Mouse (Mus musculus) kidney, embryonic 14.5 days (tissue): ENCODE measurements around the gene Ap5b1. TPM values are rescaled to one million over a fixed set of nuclear protein-coding genes. Genes with fewer than 3 reads are reported as not detected.

Experiments used
- ATAC-seq: fragments of 200-750 bp; cut with Nextera tagmentation; 2 replicates; pipeline ENCODE4 v1.8.0; 2017; ENCODE audit warnings: moderate number of reproducible peaks, mild to moderate bottlenecking, moderate TSS enrichment, moderate library complexity; ENCODE audit not compliant: low FRiP score, low TSS enrichment
- H3K27ac ChIP-seq: fragments of 300-500 bp; sonication (generic); 2 replicates; pipeline ENCODE4 v1.5.1; 2014; ENCODE audit warnings: low read depth, mild to moderate bottlenecking, low read length, moderate library complexity, mixed read lengths
- H3K27me3 ChIP-seq: fragments of 300-500 bp; sonication (generic); 2 replicates; pipeline ENCODE4 v1.6.1; 2014; ENCODE audit warnings: mild to moderate bottlenecking, low read length; ENCODE audit not compliant: control insufficient read depth, insufficient read depth
- H3K36me3 ChIP-seq: fragments of 300-500 bp; sonication (generic); 2 replicates; pipeline ENCODE4 v1.6.1; 2014; ENCODE audit warnings: low read length, mixed read lengths; ENCODE audit not compliant: control insufficient read depth, insufficient read depth
- H3K4me1 ChIP-seq: fragments of 300-500 bp; sonication (generic); 2 replicates; pipeline ENCODE4 v1.6.1; 2014; ENCODE audit warnings: low read length, mixed read lengths; ENCODE audit not compliant: control insufficient read depth, insufficient read depth
- H3K4me2 ChIP-seq: fragments of 300-500 bp; sonication (generic); replicated peaks from 2 replicates; pipeline ENCODE4 v1.6.1; 2014; ENCODE audit warnings: low read depth, mild to moderate bottlenecking, low read length
- H3K4me3 ChIP-seq: fragments of 300-500 bp; sonication (generic); 2 replicates; pipeline ENCODE4 v1.5.1; 2014; ENCODE audit warnings: mild to moderate bottlenecking, low read length
- H3K9ac ChIP-seq: fragments of 300-500 bp; sonication (generic); 2 replicates; pipeline ENCODE4 v1.6.1; 2014; ENCODE audit warnings: low read depth, mild to moderate bottlenecking, low read length, moderate library complexity
- H3K9me3 ChIP-seq: fragments of 300-500 bp; sonication (generic); 2 replicates; pipeline ENCODE4 v1.6.1; 2016; ENCODE audit warnings: low read length; ENCODE audit not compliant: control insufficient read depth
- WGBS: fragments of 180-500 bp; shearing (Covaris S2); extraction: QIAGEN DNeasy Blood & Tissue Kit; methylation state at CpG from one replicate; pipeline ENCODE4 v1.1.7; 2014; 5-methylcytosine and 5-hydroxymethylcytosine counted together
- polyA plus RNA-seq: library from polyadenylated mRNA; unstranded; fragments of >200 nt; fragmentation: Nextera tagmentation; extraction: Ambion mirVana; gene quantifications from 2 replicates; pipeline ENCODE4 v1.2.1, GENCODE M21; 2014

Ap5b1 gene
- polyA plus RNA-seq, 1 experiment from 2014 or later, result 9.2 TPM

DNA sequence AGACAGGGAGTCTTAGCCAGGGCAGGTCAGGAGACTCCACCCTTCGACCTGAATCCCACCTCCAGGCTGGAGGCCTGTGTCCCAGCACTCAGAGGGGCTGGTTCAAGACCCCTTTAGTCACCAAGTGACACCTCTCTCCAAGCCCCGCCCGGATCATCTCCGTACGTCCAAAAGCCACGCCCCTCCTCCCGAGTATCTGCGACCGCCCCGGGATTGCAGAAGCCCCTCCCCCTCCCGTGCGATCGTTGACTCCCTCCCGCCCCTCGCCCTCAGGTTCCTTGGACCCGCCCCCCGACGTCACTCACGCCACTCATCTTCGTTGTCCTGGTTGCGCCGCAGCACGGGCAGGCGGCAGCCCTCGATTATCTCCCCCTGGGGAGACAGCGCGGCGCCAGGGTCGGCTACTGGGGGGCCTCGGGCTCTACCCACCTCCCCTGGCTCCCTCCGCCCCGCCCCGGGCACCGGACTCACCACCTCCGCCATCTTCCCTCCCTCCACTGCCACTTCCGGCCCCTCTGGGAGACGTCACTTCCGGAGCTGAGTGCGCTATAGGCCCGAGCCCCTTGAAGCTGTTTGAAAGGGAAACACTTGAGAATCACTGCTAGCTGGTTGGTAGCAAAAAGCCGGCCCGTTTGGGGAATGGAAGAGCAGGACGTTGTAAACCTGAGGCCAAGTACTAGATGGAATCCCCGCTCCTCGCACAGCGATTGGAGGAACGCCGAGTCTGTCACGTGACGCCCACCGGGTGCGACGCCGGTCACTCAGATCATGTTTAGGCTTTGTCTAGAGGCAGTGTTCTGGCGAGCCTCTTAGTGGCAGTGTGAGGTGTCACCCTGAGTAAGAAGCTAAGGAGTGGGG lies 42.0 kb downstream of the Ap5b1 start, which contains the start of gene Kat5:
TSS of gene Kat5 (minus strand) at position 691 of the 858 bp plus-strand sequence.
- Histone ChIP-seq H3K27me3 (no peaks in the 10 kb centered on the region), H3K9ac (peak within 1 kb of the TSS; percentile 65), H3K27ac (peak within 1 kb of the TSS; percentile 95), H3K4me2 (peak within 1 kb of the TSS; percentile 69), H3K4me3 (peak within 1 kb of the TSS; percentile 57), H3K36me3 (peaks cover 42% of the 10 kb centered on the region), H3K4me1 (peaks cover 14% of the 10 kb centered on the region), H3K9me3 (no peaks in the 10 kb centered on the region)
- peak; percentile 93 for ATAC-seq
- under 1% methylated on average over 54 of the region's 55 CpGs for WGBS

DNA sequence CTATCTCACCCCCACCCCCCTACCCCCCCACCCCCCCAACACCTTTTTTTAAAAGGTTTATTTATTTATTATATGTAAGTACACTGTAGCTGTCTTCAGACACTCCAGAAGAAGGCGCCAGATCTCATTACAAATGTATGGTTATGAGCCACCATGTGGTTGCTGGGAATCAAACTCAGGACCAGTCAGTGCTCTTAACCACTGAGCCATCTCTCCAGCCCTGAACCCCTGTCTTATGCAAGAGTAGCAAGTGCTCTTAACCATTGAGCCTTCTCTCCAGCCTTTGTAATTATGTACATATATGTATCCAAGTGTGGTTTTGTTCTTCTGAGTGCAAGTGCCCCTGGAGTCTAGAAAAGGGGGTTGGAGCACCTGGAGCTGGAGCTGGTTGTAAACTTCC lies 44.1 kb downstream of the Ap5b1 start:
- ATAC-seq, result no peak
- Histone ChIP-seq H3K9ac (no peak overlapping the region), H3K27me3 (no peaks in the 10 kb centered on the region), H3K4me3 (no peak overlapping the region), H3K4me1 (peaks cover 14% of the 10 kb centered on the region), H3K4me2 (no peak overlapping the region), H3K9me3 (no peaks in the 10 kb centered on the region), H3K36me3 (peaks cover 20% of the 10 kb centered on the region), H3K27ac (no peak overlapping the region)
- WGBS, result 87% methylated on average over 1 of the region's 1 CpGs

DNA sequence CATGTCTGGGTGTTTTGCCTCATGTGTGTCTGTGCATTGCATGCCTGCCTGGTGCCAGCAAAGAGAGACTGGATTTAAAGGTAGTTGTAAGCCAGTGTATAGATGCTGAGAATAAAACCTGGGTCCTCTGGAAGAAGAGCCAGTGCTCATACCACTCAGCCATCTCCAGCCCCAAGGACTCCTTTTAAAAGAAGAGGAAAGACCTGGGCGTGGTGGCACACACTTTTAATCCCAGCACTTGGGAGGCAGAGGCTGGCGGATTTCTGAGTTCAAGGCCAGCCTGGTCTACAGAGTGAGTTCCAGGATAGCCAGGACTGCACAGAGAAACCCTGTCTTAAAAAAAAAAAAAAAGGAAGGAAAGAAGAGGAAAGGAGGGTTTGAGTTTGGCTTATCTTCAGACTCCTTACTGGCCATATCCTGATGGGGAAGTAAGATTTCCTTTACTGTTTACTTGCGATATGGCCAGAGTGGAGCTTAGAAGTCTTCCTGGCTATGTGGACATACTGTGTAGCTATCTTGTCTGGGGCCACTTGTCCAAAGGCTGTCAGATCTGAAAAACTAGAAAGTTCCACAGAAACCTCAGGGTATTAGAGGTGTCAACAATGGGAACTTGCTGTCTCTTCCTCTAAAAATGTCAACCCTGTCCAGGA lies 45.1 kb downstream of the Ap5b1 start:
- peaks cover 11% of the 10 kb centered on the region for H3K36me3 ChIP-seq
- no peak overlapping the region for H3K27ac ChIP-seq
- H3K9me3 ChIP-seq, result no peaks in the 10 kb centered on the region
- ATAC-seq, result no peak
- no peaks in the 10 kb centered on the region for H3K27me3 ChIP-seq
- H3K4me1 ChIP-seq, result peaks cover 14% of the 10 kb centered on the region
- H3K9ac ChIP-seq, result no peak overlapping the region
- WGBS, result 80% methylated on average over 3 of the region's 3 CpGs
- H3K4me3 ChIP-seq, result no peak overlapping the region
- no peak overlapping the region for H3K4me2 ChIP-seq

DNA sequence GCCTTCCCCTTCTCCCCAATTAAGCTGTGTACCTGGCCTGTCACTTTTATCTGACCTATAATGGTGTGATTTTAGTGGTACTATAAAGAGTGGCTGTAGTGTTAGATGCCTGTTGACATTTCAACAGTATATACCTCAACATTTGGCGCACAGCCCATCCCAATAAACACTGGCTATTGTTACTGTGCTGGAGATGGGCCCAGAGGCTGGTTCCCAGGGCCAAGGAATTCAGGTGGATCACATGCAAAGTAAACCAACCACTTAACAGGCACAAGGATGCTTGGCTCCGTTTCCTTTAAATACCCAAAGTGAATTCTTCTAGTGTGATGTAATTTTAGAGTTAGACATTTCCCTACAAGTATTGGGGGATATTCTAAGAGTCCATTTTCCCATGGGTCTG lies 47.1 kb downstream of the Ap5b1 start:
- whole genome bisulfite sequencing, result 73% methylated on average over 2 of the region's 2 CpGs
- no peak overlapping the region for H3K9ac ChIP-seq
- H3K9me3 ChIP-seq, result no peaks in the 10 kb centered on the region
- H3K4me3 ChIP-seq, result no peak overlapping the region
- H3K4me2 ChIP-seq, result no peak overlapping the region
- peaks cover 5% of the 10 kb centered on the region; the same call in 1 of the 2 replicates for H3K4me1 ChIP-seq
- no peak overlapping the region for H3K27ac ChIP-seq
- H3K27me3 ChIP-seq, result no peaks in the 10 kb centered on the region
- ATAC-seq, result no peak
- no peaks in the 10 kb centered on the region for H3K36me3 ChIP-seq

DNA sequence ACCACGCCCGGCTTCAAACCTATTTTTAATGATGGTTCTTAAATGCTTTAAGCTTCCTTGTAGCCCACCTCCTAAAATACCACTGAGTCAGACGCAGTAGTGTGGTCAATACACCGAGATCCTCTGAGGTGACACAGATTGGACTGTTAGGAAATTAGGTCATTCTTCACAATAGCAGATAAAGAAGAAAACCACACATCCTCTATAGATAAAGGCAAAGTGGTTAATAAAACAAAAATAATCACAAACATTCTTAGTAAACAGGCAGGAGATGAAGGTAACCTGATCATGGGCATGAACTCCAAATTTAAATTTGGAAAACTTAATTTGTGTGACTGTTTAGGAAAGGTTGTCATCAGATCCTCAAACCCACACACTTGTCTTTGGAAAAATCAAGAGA lies 52.2 kb downstream of the Ap5b1 start:
- Histone ChIP-seq H3K9ac (no peak overlapping the region), H3K4me1 (no peaks in the 10 kb centered on the region), H3K27me3 (no peaks in the 10 kb centered on the region), H3K4me3 (no peak overlapping the region), H3K9me3 (no peaks in the 10 kb centered on the region), H3K4me2 (no peak overlapping the region), H3K36me3 (no peaks in the 10 kb centered on the region), H3K27ac (no peak overlapping the region)
- no peak for ATAC-seq
- WGBS, result 79% methylated on average over 4 of the region's 4 CpGs

Other genes with a start within 250 kb of the Ap5b1 start
- not detected in 2 replicates for gene Catsper1, start 232.3 kb upstream of the Ap5b1 start, polyA plus RNA-seq
- gene Cst6, start 218.5 kb upstream of the Ap5b1 start, polyA plus RNA-seq, result 1.3 TPM in 1 of 2 replicates, not detected in the other
- 49.9 and 57.1 TPM in 2 replicates for gene Eif1ad, start 201.3 kb upstream of the Ap5b1 start, polyA plus RNA-seq
- gene Banf1, start 200.9 kb upstream of the Ap5b1 start, polyA plus RNA-seq, result 527 and 609 TPM in 2 replicates
- 74.2 and 80.6 TPM in 2 replicates for gene Sart1, start 179.3 kb upstream of the Ap5b1 start, polyA plus RNA-seq
- 0.16 and 0.35 TPM in 2 replicates for gene Tsga10ip, start 165.5 kb upstream of the Ap5b1 start, polyA plus RNA-seq
- 191 and 248 TPM in 2 replicates for gene Drap1, start 143.0 kb upstream of the Ap5b1 start, polyA plus RNA-seq
- 39.0 and 40.8 TPM in 2 replicates for gene AI837181, start 142.9 kb upstream of the Ap5b1 start, polyA plus RNA-seq
- gene Fosl1, start 120.5 kb upstream of the Ap5b1 start, polyA plus RNA-seq, result not detected in 2 replicates
- 8.5 and 11.3 TPM in 2 replicates for gene Ccdc85b, start 110.1 kb upstream of the Ap5b1 start, polyA plus RNA-seq
- gene Fibp, start 107.4 kb upstream of the Ap5b1 start, polyA plus RNA-seq, result 122 and 125 TPM in 2 replicates
- 0.54 TPM in 2 replicates for gene Ctsw, start 99.5 kb upstream of the Ap5b1 start, polyA plus RNA-seq
- gene Efemp2, start 94.1 kb upstream of the Ap5b1 start, polyA plus RNA-seq, result 109 and 139 TPM in 2 replicates
- 36.2 and 42.2 TPM in 2 replicates for gene Mus81, start 79.6 kb upstream of the Ap5b1 start, polyA plus RNA-seq
- 3,114 and 3,144 TPM in 2 replicates for gene Cfl1, start 77.6 kb upstream of the Ap5b1 start, polyA plus RNA-seq
- 0.19 TPM in 1 of 2 replicates, not detected in the other for gene 1700020D05Rik, start 64.2 kb upstream of the Ap5b1 start, polyA plus RNA-seq
- gene Snx32, start 57.5 kb upstream of the Ap5b1 start, polyA plus RNA-seq, result 5.7 and 6.5 TPM in 2 replicates
- gene Ovol1, start 7.4 kb upstream of the Ap5b1 start, polyA plus RNA-seq, result 11.1 and 11.8 TPM in 2 replicates
- 159 and 182 TPM in 2 replicates for gene Rnaseh2c, start 33.8 kb downstream of the Ap5b1 start, polyA plus RNA-seq
- gene Kat5, start 42.2 kb downstream of the Ap5b1 start, polyA plus RNA-seq, result 31.5 and 36.0 TPM in 2 replicates
- 42.4 and 49.8 TPM in 2 replicates for gene Rela, start 69.5 kb downstream of the Ap5b1 start, polyA plus RNA-seq
- gene Sipa1, start 95.7 kb downstream of the Ap5b1 start, polyA plus RNA-seq, result 17.4 and 26.8 TPM in 2 replicates
- gene Map3k11, start 120.7 kb downstream of the Ap5b1 start, polyA plus RNA-seq, result 26.8 and 33.6 TPM in 2 replicates
- 31.2 and 35.4 TPM in 2 replicates for gene Pcnx3, start 120.9 kb downstream of the Ap5b1 start, polyA plus RNA-seq
- 0.39 and 0.42 TPM in 2 replicates for gene Kcnk7, start 136.3 kb downstream of the Ap5b1 start, polyA plus RNA-seq
- 8.8 and 11.5 TPM in 2 replicates for gene Ehbp1l1, start 158.3 kb downstream of the Ap5b1 start, polyA plus RNA-seq
- gene Fam89b, start 161.6 kb downstream of the Ap5b1 start, polyA plus RNA-seq, result 92.8 and 114 TPM in 2 replicates
- 14.9 and 27.1 TPM in 2 replicates for gene Ltbp3, start 172.9 kb downstream of the Ap5b1 start, polyA plus RNA-seq
- gene Scyl1, start 203.4 kb downstream of the Ap5b1 start, polyA plus RNA-seq, result 54.7 and 73.5 TPM in 2 replicates